Mouse (Mus musculus) thymus, postnatal 10 days (tissue): ENCODE results near the gene Sptssb.

ENCODE experiments used
- DNase-seq, 2 experiments: peaks; one replicate each; pipeline ENCODE4 v3.0.0; 2021; ENCODE audit warnings: low spot score in 2 of 2

Sptssb gene

GRCm38 (mm10) chr3:69829532-69829931 is 30.2 kb downstream of the Sptssb start:
- no peak for DNase-seq

GRCm38 (mm10) chr3:69824536-69824935 is 35.2 kb downstream of the Sptssb start:
- no peak for DNase-seq

GRCm38 (mm10) chr3:69820614-69821013 is 39.1 kb downstream of the Sptssb start:
- no peak for DNase-seq

GRCm38 (mm10) chr3:69819851-69820200 is 39.9 kb downstream of the Sptssb start:
- DNase-seq = no peak

GRCm38 (mm10) chr3:69819146-69819850 is 40.4 kb downstream of the Sptssb start:
- DNase-seq = no peak

- no peak for DNase-seq
Measured at GRCm38 (mm10) chr3:69818466-69818865, 41.3 kb downstream of the Sptssb start.

- DNase-seq = no peak
Measured at GRCm38 (mm10) chr3:69816547-69816946, 43.2 kb downstream of the Sptssb start.

- DNase-seq = no peak
Measured at GRCm38 (mm10) chr3:69813005-69813695, 46.6 kb downstream of the Sptssb start.

GRCm38 (mm10) chr3:69812442-69812841 is 47.3 kb downstream of the Sptssb start:
- no peak for DNase-seq

- no peak for DNase-seq
Measured at GRCm38 (mm10) chr3:69808479-69808878, 51.3 kb downstream of the Sptssb start.

- DNase-seq = no peak
Measured at GRCm38 (mm10) chr3:69803137-69803536, 56.6 kb downstream of the Sptssb start.

GRCm38 (mm10) chr3:69800829-69801384 is 58.8 kb downstream of the Sptssb start:
- DNase-seq = no peak

- DNase-seq = no peak
Measured at GRCm38 (mm10) chr3:69799096-69799495, 60.6 kb downstream of the Sptssb start.

GRCm38 (mm10) chr3:69797969-69798368 is 61.8 kb downstream of the Sptssb start:
- DNase-seq = no peak

GRCm38 (mm10) chr3:69797533-69797932 is 62.2 kb downstream of the Sptssb start:
- no peak for DNase-seq

- no peak for DNase-seq
Measured at GRCm38 (mm10) chr3:69792823-69793417, 66.8 kb downstream of the Sptssb start.

GRCm38 (mm10) chr3:69779246-69779796 is 80.4 kb downstream of the Sptssb start:
- no peak for DNase-seq

- no peak for DNase-seq
Measured at GRCm38 (mm10) chr3:69773356-69773755, 86.4 kb downstream of the Sptssb start.
